Mouse (Mus musculus): ENCODE measurements around the gene Apex1.
"Not testable (repeated sequence)": the region's sequence is repeated elsewhere in the genome, so short reads cannot be mapped to it uniquely, and the experiment has no call there.

Gene Apex1

GRCm38 (mm10) chr14:50969558-50970544 lies 45.1 kb downstream of the Apex1 start:
- DNase-seq (ENCODE audit: low read depth): no peak

- DNase-seq (ENCODE audit: low read depth): no peak
These were observed 46.1 kb downstream of the Apex1 start for GRCm38 (mm10) chr14:50970822-50971221.

DNA sequence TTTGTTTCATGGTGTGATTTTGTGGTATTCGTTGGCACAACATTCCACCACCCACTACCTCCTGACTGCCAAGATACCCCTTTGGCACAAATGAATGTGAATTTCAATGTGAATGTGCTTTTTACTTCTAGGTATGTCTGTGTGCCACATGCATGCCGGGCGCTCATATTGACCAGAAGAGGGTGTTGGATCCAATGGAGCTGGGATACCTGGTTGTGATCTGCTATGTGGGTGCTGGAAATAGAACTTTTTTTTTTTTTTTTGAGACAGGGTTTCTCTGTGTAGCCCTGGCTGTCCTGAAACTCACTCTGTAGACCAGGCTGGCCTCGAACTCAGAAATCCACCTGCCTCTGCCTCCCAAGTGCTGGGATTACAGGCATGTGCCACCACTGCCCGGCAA lies 48.3 kb downstream of the Apex1 start:
- DNase-seq (ENCODE audit: low read depth): not testable (repeated sequence)

DNA sequence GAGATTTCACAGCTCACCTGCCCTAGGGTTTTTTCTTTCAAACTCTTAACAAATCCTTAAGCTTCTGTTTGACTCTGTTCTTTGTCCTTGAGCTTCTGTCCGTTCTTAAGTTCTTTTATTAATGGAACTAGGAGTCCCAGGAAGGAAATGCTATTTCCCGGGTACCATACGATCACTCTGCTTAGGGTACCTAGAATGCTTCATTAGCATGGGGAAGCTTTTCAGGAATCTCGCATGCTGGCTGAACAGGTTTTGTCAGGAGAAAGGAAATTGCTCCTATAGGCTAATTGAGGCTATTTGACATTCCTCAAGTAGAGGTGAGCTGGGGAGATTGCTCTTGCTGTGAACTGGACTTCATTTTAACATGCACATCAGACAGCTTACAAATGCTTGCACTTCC lies 48.9 kb downstream of the Apex1 start:
- DNase-seq (ENCODE audit: low read depth): no peak

GRCm38 (mm10) chr14:50975001-50975400 lies 50.2 kb downstream of the Apex1 start:
- DNase-seq (ENCODE audit: low read depth): no peak

- no peak for DNase-seq (ENCODE audit: low read depth)
These were observed 51.9 kb downstream of the Apex1 start for GRCm38 (mm10) chr14:50976674-50977073.
